Mouse (Mus musculus) ES-Bruce4 (cell line): ENCODE data around the gene Il22ra1.

Experiments used
- CTCF ChIP-seq: IDR thresholded peaks from one replicate; pipeline ENCODE4 v1.8.1; 2011; ENCODE audit warnings: low read depth, low read length
- EP300 ChIP-seq: IDR thresholded peaks from 2 replicates; pipeline ENCODE4 v1.6.1; 2011; ENCODE audit warnings: low read depth, low read length; ENCODE audit not compliant: insufficient read depth

DNA sequence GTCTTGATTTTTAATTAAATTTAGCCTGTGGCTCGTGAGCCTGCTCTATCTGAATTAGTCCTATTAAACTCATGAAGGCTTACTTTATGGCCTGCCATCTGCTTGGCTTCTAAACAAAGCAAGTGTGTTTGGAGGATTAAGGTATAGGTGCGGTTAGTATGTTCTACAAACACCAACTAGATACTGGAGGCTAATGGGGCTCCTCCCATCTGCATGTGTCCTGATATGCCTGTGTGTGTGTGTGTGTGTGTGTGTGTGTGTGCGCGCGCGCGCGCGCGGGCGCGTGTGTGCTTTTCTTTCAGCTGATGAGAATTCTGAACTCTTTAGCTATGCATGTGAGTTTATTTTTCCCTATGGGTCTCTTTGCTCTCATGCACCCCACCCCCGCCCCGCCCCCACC, 11.7 kb downstream of the Il22ra1 start:
- TF ChIP-seq CTCF: no peak
- TF ChIP-seq EP300: no peak
